Mouse (Mus musculus) C3H10T1/2 (cell line): ENCODE data around the gene Fadd. TPM values are rescaled to one million over a fixed set of nuclear protein-coding genes. Genes with fewer than 3 reads are reported as not detected.

Source experiments
- polyA plus RNA-seq, 2 experiments: library from polyadenylated mRNA; unstranded; fragments of >200 nt; fragmentation: generic; extraction: Trizol; gene quantifications; one replicate each; pipeline ENCODE4 v1.2.1; 2012; ENCODE audit warnings: missing spikeins in 2 of 2

Gene Fadd
- 1 to 10 TPM; 7.7 to 8.7 TPM for polyA plus RNA-seq

GRCm38 (mm10) chr7:144582284-144582980 is at the start of gene Fadd:
TSS of gene Fadd (minus strand) at chr7:144582463.

GRCm38 (mm10) chr7:144553237-144554122 is 28.8 kb downstream of the Fadd start, which contains the start of gene Ppfia1:
TSS of gene Ppfia1 (minus strand) at chr7:144553729.

Other genes with a start within 250 kb of the Fadd start
- 100 to 1,000 TPM in 1 of 2 experiments, 10 to 100 TPM in 1; 36.0 to 125 TPM for gene Cttn, start 111.5 kb downstream of the Fadd start, polyA plus RNA-seq
- 10 to 100 TPM in 1 of 2 experiments, 1 to 10 TPM in 1; 4.3 to 19.9 TPM for gene Ppfia1, start 28.7 kb downstream of the Fadd start, polyA plus RNA-seq
- 1 to 10 TPM; 1.4 to 3.5 TPM for gene Ano1, start 169.5 kb upstream of the Fadd start, polyA plus RNA-seq